Mouse (Mus musculus) ES-E14 (cell line): ENCODE data around the gene Znhit6.

Experiments
- CHD2 ChIP-seq: IDR thresholded peaks from 2 replicates; pipeline ENCODE4 v1.6.1; 2014; ENCODE audit warnings: mild to moderate bottlenecking, low read depth, low read length, inconsistent platforms
- ZC3H11A ChIP-seq: IDR thresholded peaks from 2 replicates; pipeline ENCODE4 v1.6.1; 2012; ENCODE audit warnings: low read depth, mild to moderate bottlenecking, inconsistent platforms, low read length, borderline replicate concordance
- ZNF384 ChIP-seq: IDR thresholded peaks from 2 replicates; pipeline ENCODE4 v1.6.1; 2012; ENCODE audit warnings: low read depth, low read length, inconsistent platforms

GRCm38 (mm10) chr3:145646009-145646408, 70.0 kb downstream of the Znhit6 start:
- TF ChIP-seq ZNF384 (no peak), CHD2 (no peak), ZC3H11A (no peak)
